Mouse (Mus musculus) forebrain, embryonic 11.5 days (tissue): ENCODE measurements around the gene Efr3b. TPM values are rescaled to one million over a fixed set of nuclear protein-coding genes. Genes with fewer than 3 reads are reported as not detected.

Experiments
- ATAC-seq: fragments of 200-750 bp; cut with Nextera tagmentation; replicated peaks from 2 replicates; pipeline ENCODE4 v1.8.0; 2017; ENCODE audit warnings: moderate TSS enrichment; ENCODE audit not compliant: low FRiP score
- DNase-seq: peaks from one replicate; pipeline ENCODE4 v3.0.0-alpha.2; 2017; ENCODE audit warnings: low spot score
- H3K27ac ChIP-seq: fragments of 300-500 bp; sonication (generic); 2 replicates; pipeline ENCODE4 v1.5.1; 2014; ENCODE audit warnings: low read depth, low read length
- H3K27me3 ChIP-seq: fragments of 300-500 bp; sonication (generic); 2 replicates; pipeline ENCODE4 v1.6.1; 2014; ENCODE audit warnings: mild to moderate bottlenecking, low read length, mixed read lengths; ENCODE audit not compliant: control insufficient read depth, insufficient read depth
- H3K36me3 ChIP-seq: fragments of 300-500 bp; sonication (generic); 2 replicates; pipeline ENCODE4 v1.6.1; 2014; ENCODE audit warnings: mild to moderate bottlenecking, low read length, moderate library complexity, mixed read lengths; ENCODE audit not compliant: control insufficient read depth, insufficient read depth
- H3K4me1 ChIP-seq: fragments of 300-500 bp; sonication (generic); replicated peaks from 2 replicates; pipeline ENCODE4 v1.6.1; 2014; ENCODE audit warnings: low read length, mixed read lengths; ENCODE audit not compliant: control insufficient read depth, insufficient read depth
- H3K4me2 ChIP-seq: fragments of 300-500 bp; sonication (generic); 2 replicates; pipeline ENCODE4 v1.6.1; 2014; ENCODE audit warnings: low read depth, mild to moderate bottlenecking, low read length, moderate library complexity, mixed read lengths; ENCODE audit not compliant: severe bottlenecking
- H3K4me3 ChIP-seq: fragments of 300-500 bp; sonication (generic); 2 replicates; pipeline ENCODE4 v1.5.1; 2014; ENCODE audit warnings: low read depth, low read length
- H3K9ac ChIP-seq: fragments of 300-500 bp; sonication (generic); 2 replicates; pipeline ENCODE4 v1.6.1; 2014; ENCODE audit warnings: low read length
- H3K9me3 ChIP-seq: fragments of 300-500 bp; sonication (generic); 2 replicates; pipeline ENCODE4 v1.6.1; 2016; ENCODE audit warnings: low read length, mixed read lengths; ENCODE audit not compliant: control insufficient read depth
- WGBS: fragments of 180-500 bp; shearing (Covaris S2); extraction: QIAGEN DNeasy Blood & Tissue Kit; methylation state at CpG from one replicate; pipeline ENCODE4 v1.1.7; 2014; 5-methylcytosine and 5-hydroxymethylcytosine counted together
- polyA plus RNA-seq: library from polyadenylated mRNA; unstranded; fragments of >200 nt; fragmentation: Nextera tagmentation; extraction: Ambion mirVana; gene quantifications from 2 replicates; pipeline ENCODE4 v1.2.1, GENCODE M21; 2014

The Efr3b gene
- polyA plus RNA-seq, 1 experiment from 2014 or later = 14.4 TPM

GRCm38 (mm10) chr12:4023501-4023900 lies 15.2 kb downstream of the Efr3b start:
- no peaks in the 10 kb centered on the region for H3K4me1 ChIP-seq
- H3K36me3 ChIP-seq = no peaks in the 10 kb centered on the region
- no peak overlapping the region for H3K27ac ChIP-seq
- DNase-seq (no peak), ATAC-seq (no peak)
- 94% methylated on average over 14 of the region's 14 CpGs for WGBS
- no peak overlapping the region for H3K4me2 ChIP-seq
- H3K9me3 ChIP-seq = no peaks in the 10 kb centered on the region
- H3K4me3 ChIP-seq = no peak overlapping the region
- no peaks in the 10 kb centered on the region for H3K27me3 ChIP-seq
- H3K9ac ChIP-seq = no peak overlapping the region

GRCm38 (mm10) chr12:4022845-4023244 lies 15.9 kb downstream of the Efr3b start:
- no peak for DNase-seq
- ATAC-seq = no peak

GRCm38 (mm10) chr12:4020505-4020904 lies 18.2 kb downstream of the Efr3b start:
- no peak overlapping the region for H3K9ac ChIP-seq
- WGBS = 70% methylated on average over 8 of the region's 8 CpGs

More at GRCm38 (mm10) chr12:4022845-4023244, 15.9 kb downstream of the Efr3b start:
- H3K27me3 ChIP-seq = no peaks in the 10 kb centered on the region
- no peak overlapping the region for H3K4me3 ChIP-seq
- H3K4me1 ChIP-seq = no peaks in the 10 kb centered on the region
- WGBS = 93% methylated on average over 7 of the region's 7 CpGs
- no peak overlapping the region for H3K9ac ChIP-seq
- no peaks in the 10 kb centered on the region for H3K9me3 ChIP-seq
- H3K27ac ChIP-seq = no peak overlapping the region
- H3K4me2 ChIP-seq = no peak overlapping the region
- no peaks in the 10 kb centered on the region for H3K36me3 ChIP-seq

DNA sequence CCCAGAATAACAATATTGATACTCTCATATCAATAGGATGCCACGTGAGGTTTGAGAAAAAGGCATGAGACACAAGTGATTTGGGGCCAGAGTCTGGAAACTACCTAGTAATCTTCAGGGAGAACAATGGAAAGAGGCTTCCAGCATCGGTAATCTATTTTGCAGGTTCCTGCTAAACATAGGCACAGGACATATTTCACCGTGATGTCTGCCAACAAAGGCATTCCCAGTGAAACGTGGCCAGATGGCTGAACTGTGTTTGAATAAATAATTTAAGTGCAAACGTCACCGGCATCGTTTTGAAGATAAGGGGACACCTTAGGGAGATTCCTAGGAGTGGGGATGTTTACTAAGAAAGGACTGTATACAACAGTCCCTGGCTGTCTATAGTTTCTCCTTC lies 22.4 kb downstream of the Efr3b start:
- DNase-seq (no peak), ATAC-seq (no peak)
- no peaks in the 10 kb centered on the region for H3K27me3 ChIP-seq
- H3K4me3 ChIP-seq = no peak overlapping the region
- H3K4me2 ChIP-seq = no peak overlapping the region
- no peak overlapping the region for H3K9ac ChIP-seq
- 85% methylated on average over 7 of the region's 7 CpGs for WGBS
- no peaks in the 10 kb centered on the region for H3K36me3 ChIP-seq
- no peaks in the 10 kb centered on the region for H3K4me1 ChIP-seq
- no peaks in the 10 kb centered on the region for H3K9me3 ChIP-seq
- no peak overlapping the region for H3K27ac ChIP-seq

More at GRCm38 (mm10) chr12:4020505-4020904, 18.2 kb downstream of the Efr3b start:
- ATAC-seq (no peak), DNase-seq (no peak)
- no peak overlapping the region for H3K4me3 ChIP-seq
- H3K27ac ChIP-seq = no peak overlapping the region
- H3K36me3 ChIP-seq = no peaks in the 10 kb centered on the region
- H3K4me1 ChIP-seq = no peaks in the 10 kb centered on the region
- H3K27me3 ChIP-seq = no peaks in the 10 kb centered on the region
- H3K4me2 ChIP-seq = no peak overlapping the region
- no peaks in the 10 kb centered on the region for H3K9me3 ChIP-seq

- ATAC-seq (no peak), DNase-seq (no peak)
- no peak overlapping the region for H3K4me2 ChIP-seq
- no peak overlapping the region for H3K4me3 ChIP-seq
- no peaks in the 10 kb centered on the region for H3K9me3 ChIP-seq
- no peak overlapping the region for H3K9ac ChIP-seq
- H3K4me1 ChIP-seq = no peaks in the 10 kb centered on the region
- no peak overlapping the region for H3K27ac ChIP-seq
- WGBS = 87% methylated on average over 4 of the region's 4 CpGs
- no peaks in the 10 kb centered on the region for H3K36me3 ChIP-seq
- no peaks in the 10 kb centered on the region for H3K27me3 ChIP-seq
Observed at GRCm38 (mm10) chr12:4015741-4016140, 23.0 kb downstream of the Efr3b start.

DNA sequence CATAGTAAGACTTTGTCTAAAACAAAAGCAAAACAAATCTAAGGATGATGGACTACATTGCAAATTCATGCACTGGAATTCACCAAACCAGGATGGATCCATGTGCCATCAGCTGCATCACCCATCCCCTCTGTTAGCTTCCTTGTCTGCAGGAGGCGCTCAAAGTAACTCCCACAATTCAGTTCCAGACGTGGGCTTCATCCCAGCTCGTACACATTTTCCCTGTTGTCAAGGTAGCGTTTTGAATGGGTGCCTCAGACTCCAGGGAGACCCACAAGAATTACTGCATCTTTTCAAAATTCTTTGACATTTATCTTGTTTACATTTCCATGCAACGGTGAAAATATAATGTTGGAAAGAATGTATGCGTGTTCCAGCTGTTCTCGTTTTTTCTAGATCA lies 23.5 kb downstream of the Efr3b start:
- no peak overlapping the region for H3K9ac ChIP-seq
- no peak overlapping the region for H3K27ac ChIP-seq
- no peaks in the 10 kb centered on the region for H3K36me3 ChIP-seq
- no peaks in the 10 kb centered on the region for H3K9me3 ChIP-seq
- H3K4me1 ChIP-seq = no peaks in the 10 kb centered on the region
- no peak overlapping the region for H3K4me3 ChIP-seq
- ATAC-seq = no peak
- 81% methylated on average over 7 of the region's 7 CpGs for WGBS
- DNase-seq = no peak
- no peak overlapping the region for H3K4me2 ChIP-seq
- H3K27me3 ChIP-seq = no peaks in the 10 kb centered on the region

DNA sequence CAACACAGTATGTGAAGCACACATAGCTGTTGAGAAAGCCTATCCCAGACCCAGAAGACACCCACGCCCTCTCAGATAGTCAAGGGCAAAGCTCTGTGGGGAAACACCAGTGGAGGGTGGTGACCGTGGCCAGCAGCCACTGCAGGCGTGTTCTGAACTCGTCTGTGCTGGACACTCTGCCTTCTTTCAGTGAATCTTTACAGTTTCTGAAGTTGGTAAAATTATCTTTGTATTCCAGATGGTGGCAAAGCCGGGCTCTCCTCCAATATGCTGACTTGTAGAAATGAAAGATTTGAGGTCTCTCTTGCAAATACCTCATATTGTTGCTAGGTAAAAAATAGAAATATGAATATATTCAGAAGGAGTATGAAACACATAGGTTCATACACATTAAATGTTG lies 27.0 kb downstream of the Efr3b start:
- Histone ChIP-seq H3K9ac (no peak overlapping the region), H3K4me3 (no peak overlapping the region), H3K36me3 (no peaks in the 10 kb centered on the region), H3K4me2 (no peak overlapping the region), H3K9me3 (no peaks in the 10 kb centered on the region), H3K4me1 (no peaks in the 10 kb centered on the region; the same call in 1 of the 2 replicates), H3K27ac (no peak overlapping the region), H3K27me3 (no peaks in the 10 kb centered on the region)
- WGBS = 87% methylated on average over 5 of the region's 5 CpGs
- ATAC-seq (no peak), DNase-seq (no peak)

- 77% methylated on average over 4 of the region's 4 CpGs for WGBS
Observed at GRCm38 (mm10) chr12:4011301-4011700, 27.4 kb downstream of the Efr3b start.

DNA sequence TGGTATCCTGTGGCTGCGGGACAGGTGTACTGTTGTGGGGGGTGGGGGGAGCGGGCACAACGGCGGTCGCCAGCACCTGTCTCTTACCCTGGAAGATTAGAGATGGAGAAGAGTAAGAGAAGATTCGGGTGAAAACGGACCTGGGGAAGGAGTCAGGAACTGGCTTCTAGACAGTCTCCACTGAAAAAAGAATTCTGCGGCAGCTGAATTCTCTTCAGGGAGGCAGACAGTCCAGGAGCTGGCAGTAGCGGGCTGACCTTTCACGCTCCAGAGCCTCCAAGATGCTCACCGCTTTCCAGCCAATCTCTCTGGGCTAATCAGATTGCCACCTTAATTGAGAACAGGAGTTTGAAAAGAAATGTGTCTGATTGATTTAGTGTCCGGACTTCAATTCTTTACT lies 30.0 kb downstream of the Efr3b start:
- H3K36me3 ChIP-seq = no peaks in the 10 kb centered on the region
- H3K27me3 ChIP-seq = no peaks in the 10 kb centered on the region
- H3K4me2 ChIP-seq = no peak overlapping the region
- DNase-seq = no peak
- H3K4me3 ChIP-seq = no peak overlapping the region
- H3K27ac ChIP-seq = no peak overlapping the region
- no peak overlapping the region for H3K9ac ChIP-seq
- peaks cover 2% of the 10 kb centered on the region; the same call in 1 of the 2 replicates for H3K4me1 ChIP-seq
- no peak for ATAC-seq
- 40% methylated on average over 12 of the region's 12 CpGs for WGBS
- no peaks in the 10 kb centered on the region for H3K9me3 ChIP-seq

More at GRCm38 (mm10) chr12:4011301-4011700, 27.4 kb downstream of the Efr3b start:
- no peak for ATAC-seq
- Histone ChIP-seq H3K9ac (no peak overlapping the region), H3K36me3 (no peaks in the 10 kb centered on the region), H3K4me3 (no peak overlapping the region), H3K4me2 (no peak overlapping the region), H3K9me3 (no peaks in the 10 kb centered on the region), H3K27me3 (no peaks in the 10 kb centered on the region), H3K27ac (no peak overlapping the region), H3K4me1 (peaks cover 2% of the 10 kb centered on the region; the same call in 1 of the 2 replicates)
- DNase-seq = no peak
